Mouse (Mus musculus) stomach, postnatal 0 days (tissue): ENCODE data around the gene Ier3. TPM values are rescaled to one million over a fixed set of nuclear protein-coding genes. Genes with fewer than 3 reads are reported as not detected.

Experiments used
- ATAC-seq: fragments of 200-750 bp; cut with Nextera tagmentation; 2 replicates; pipeline ENCODE4 v1.8.0; 2017; ENCODE audit not compliant: low FRiP score, low TSS enrichment
- DNase-seq: peaks from one replicate; pipeline ENCODE4 v3.0.0-alpha.2; 2016; ENCODE audit warnings: low spot score
- H3K27ac ChIP-seq: fragments of 300-500 bp; sonication (generic); replicated peaks from 2 replicates; pipeline ENCODE4 v1.5.1; 2014; ENCODE audit warnings: mild to moderate bottlenecking, control low read depth
- H3K27me3 ChIP-seq: fragments of 300-500 bp; sonication (generic); 2 replicates; pipeline ENCODE4 v1.6.1; 2014; ENCODE audit warnings: low read length; ENCODE audit not compliant: control insufficient read depth, insufficient read depth
- H3K36me3 ChIP-seq: fragments of 300-500 bp; sonication (generic); 2 replicates; pipeline ENCODE4 v1.6.1; 2014; ENCODE audit warnings: low read length, mixed read lengths; ENCODE audit not compliant: control insufficient read depth, insufficient read depth
- H3K4me1 ChIP-seq: fragments of 300-500 bp; sonication (generic); replicated peaks from 2 replicates; pipeline ENCODE4 v1.6.1; 2014; ENCODE audit warnings: antibody characterized with exemption; ENCODE audit not compliant: control insufficient read depth, insufficient read depth
- H3K4me2 ChIP-seq: fragments of 300-500 bp; sonication (generic); replicated peaks from 2 replicates; pipeline ENCODE4 v1.6.1; 2014; ENCODE audit warnings: low read depth, mild to moderate bottlenecking, control low read depth, moderate library complexity
- H3K4me3 ChIP-seq: fragments of 300-500 bp; sonication (generic); 2 replicates; pipeline ENCODE4 v1.5.1; 2014; ENCODE audit warnings: low read depth, low read length, control low read depth
- H3K9ac ChIP-seq: fragments of 300-500 bp; sonication (generic); 2 replicates; pipeline ENCODE4 v1.6.1; 2014; ENCODE audit warnings: mild to moderate bottlenecking, low read length, control low read depth, mixed read lengths
- H3K9me3 ChIP-seq: fragments of 300-500 bp; sonication (generic); 2 replicates; pipeline ENCODE4 v1.6.1; 2016; ENCODE audit warnings: low read length; ENCODE audit not compliant: control insufficient read depth
- CTCF ChIP-seq: IDR thresholded peaks from 2 replicates; pipeline ENCODE4 v1.5.1; 2016; ENCODE audit warnings: antibody characterized with exemption, low read depth, mild to moderate bottlenecking, moderate library complexity
- EP300 ChIP-seq: optimal IDR thresholded peaks from 2 replicates; pipeline ENCODE3; 2016; ENCODE audit warnings: antibody characterized with exemption
- WGBS: fragments of 180-500 bp; shearing (Covaris S2); extraction: QIAGEN DNeasy Blood & Tissue Kit; methylation state at CpG from one replicate; pipeline ENCODE4 v1.1.7; 2014; 5-methylcytosine and 5-hydroxymethylcytosine counted together
- polyA plus RNA-seq: library from polyadenylated mRNA; unstranded; fragments of >200 nt; fragmentation: Nextera tagmentation; extraction: Ambion mirVana; gene quantifications from 2 replicates; pipeline ENCODE4 v1.2.1, GENCODE M21; 2015

Gene Ier3
- polyA plus RNA-seq, 1 experiment from 2014 or later, result 74.8 TPM

- TF ChIP-seq CTCF (no peak), EP300 (no peak)
- Histone ChIP-seq H3K27me3 (no peaks in the 10 kb centered on the region), H3K4me1 (no peaks in the 10 kb centered on the region; the same call in 1 of the 2 replicates), H3K36me3 (peaks cover 7% of the 10 kb centered on the region; the same call in 1 of the 2 replicates), H3K27ac (no peak overlapping the region), H3K9me3 (no peaks in the 10 kb centered on the region), H3K4me3 (no peak overlapping the region), H3K4me2 (no peak overlapping the region), H3K9ac (no peak overlapping the region)
- 85% methylated on average over 13 of the region's 13 CpGs for WGBS
- ATAC-seq (no peak), DNase-seq (no peak)
Observed at GRCm38 (mm10) chr17:35825109-35825850, 3.8 kb downstream of the Ier3 start.

- no peaks in the 10 kb centered on the region for H3K4me1 ChIP-seq
- peak overlapping the region; percentile 49; the same call in 1 of the 2 replicates for H3K27ac ChIP-seq
- ATAC-seq (peak; percentile 89), DNase-seq (peak; percentile 92)
- 3% methylated on average over 21 of the region's 21 CpGs for WGBS
- peak overlapping the region; percentile 37 for H3K4me2 ChIP-seq
- H3K36me3 ChIP-seq, result peaks cover 14% of the 10 kb centered on the region
- H3K4me3 ChIP-seq, result no peak overlapping the region
- no peak overlapping the region for H3K9ac ChIP-seq
- H3K9me3 ChIP-seq, result no peaks in the 10 kb centered on the region
- no peaks in the 10 kb centered on the region for H3K27me3 ChIP-seq
- TF ChIP-seq CTCF (peak; percentile 95), EP300 (no peak)
Observed at GRCm38 (mm10) chr17:35829737-35830136, 8.3 kb downstream of the Ier3 start.

DNA sequence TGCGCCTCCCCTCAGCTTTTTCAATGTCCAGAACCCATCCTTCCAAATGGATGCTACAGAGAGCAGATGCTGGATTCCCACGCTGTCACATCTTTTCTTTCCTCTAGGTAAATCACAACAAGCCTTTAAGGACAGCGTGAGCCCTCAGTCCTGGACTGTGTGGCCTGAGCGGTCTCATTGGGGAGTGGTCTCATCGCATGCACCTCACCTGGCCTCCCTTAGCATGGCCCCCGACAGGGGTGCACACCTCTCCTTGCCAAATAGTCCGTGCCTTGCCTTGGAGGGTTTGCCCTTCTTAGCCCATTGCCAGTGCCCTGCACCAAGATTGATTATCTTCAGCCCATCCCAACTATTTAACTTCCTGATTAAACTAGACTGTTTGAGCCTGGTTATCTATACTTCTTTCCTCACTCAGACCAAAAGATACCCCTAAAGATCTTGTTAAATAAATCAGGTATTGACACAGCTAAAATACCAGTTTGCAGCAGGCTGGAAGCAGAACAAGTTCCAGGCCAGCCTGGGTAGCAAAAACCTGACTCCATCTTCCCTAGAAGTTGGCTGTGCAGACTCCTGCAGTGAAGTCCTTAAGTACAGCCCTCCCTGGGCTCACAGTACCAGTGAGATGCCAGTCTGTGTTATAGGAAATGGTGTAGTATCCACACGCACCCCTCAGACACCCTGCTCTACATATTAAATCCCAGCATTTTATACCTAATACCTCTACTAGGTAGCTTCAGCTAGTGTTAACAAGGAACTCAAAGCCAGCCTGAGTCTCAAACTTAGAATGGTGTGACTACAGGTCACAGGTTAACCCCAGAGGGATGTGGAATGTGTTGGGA lies 11.1 kb downstream of the Ier3 start:
- TF ChIP-seq CTCF, result no peak
- no peak for TF ChIP-seq EP300
- 55% methylated on average over 8 of the region's 8 CpGs for WGBS
- DNase-seq (no peak), ATAC-seq (no peak)
- Histone ChIP-seq H3K4me1 (0 out of 2 replicates have a peak, but pooled peaks cover 5% of the 10 kb centered on the region), H3K4me2 (no peak overlapping the region), H3K4me3 (no peak overlapping the region), H3K27ac (no peak overlapping the region), H3K9me3 (no peaks in the 10 kb centered on the region), H3K27me3 (no peaks in the 10 kb centered on the region), H3K36me3 (peaks cover 18% of the 10 kb centered on the region), H3K9ac (no peak overlapping the region)

GRCm38 (mm10) chr17:35833239-35833751 lies 11.8 kb downstream of the Ier3 start:
- ATAC-seq (no peak), DNase-seq (no peak)
- H3K27ac ChIP-seq, result no peak overlapping the region
- TF ChIP-seq CTCF (no peak), EP300 (no peak)
- no peak overlapping the region for H3K4me3 ChIP-seq
- 19% methylated on average over 5 of the region's 5 CpGs for WGBS
- no peaks in the 10 kb centered on the region for H3K9me3 ChIP-seq
- no peak overlapping the region for H3K4me2 ChIP-seq
- peaks cover 18% of the 10 kb centered on the region for H3K36me3 ChIP-seq
- 0 out of 2 replicates have a peak, but pooled peaks cover 5% of the 10 kb centered on the region for H3K4me1 ChIP-seq
- H3K27me3 ChIP-seq, result no peaks in the 10 kb centered on the region
- no peak overlapping the region for H3K9ac ChIP-seq

DNA sequence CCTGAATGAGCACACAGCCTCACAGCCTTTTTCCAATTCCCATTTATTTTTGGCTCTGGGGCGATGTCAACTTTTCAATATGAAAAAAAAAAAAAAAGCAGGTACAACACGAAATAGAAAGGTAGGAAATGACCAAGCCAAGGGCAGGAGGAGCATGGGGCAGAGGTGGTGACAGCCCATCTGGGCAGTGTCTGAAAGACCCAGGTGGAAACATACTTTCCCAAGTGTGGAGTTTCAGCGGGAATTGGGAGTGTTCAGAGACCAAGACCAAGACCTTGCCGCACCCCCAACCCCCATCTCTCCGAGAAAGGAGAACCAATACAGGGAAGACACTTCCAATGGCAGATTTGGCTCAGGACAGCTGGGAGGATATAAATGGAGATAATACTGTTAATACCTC lies 12.4 kb downstream of the Ier3 start:
- Histone ChIP-seq H3K9me3 (no peaks in the 10 kb centered on the region), H3K4me3 (no peak overlapping the region), H3K27me3 (no peaks in the 10 kb centered on the region), H3K27ac (no peak overlapping the region), H3K36me3 (peaks cover 18% of the 10 kb centered on the region), H3K4me1 (0 out of 2 replicates have a peak, but pooled peaks cover 5% of the 10 kb centered on the region), H3K4me2 (no peak overlapping the region), H3K9ac (no peak overlapping the region)
- no peak for DNase-seq
- TF ChIP-seq EP300 (no peak), CTCF (no peak)
- WGBS, result 48% methylated on average over 5 of the region's 5 CpGs
- no peak for ATAC-seq
